Mouse (Mus musculus): Measurements from ENCODE around the gene Vcl.

GRCm38 (mm10) chr14:21053151-21053550 lies 124.0 kb downstream of the Vcl start:
- TF ChIP-seq CTCF (conservative IDR thresholded peaks at IDR 0.05; ENCODE audit: insufficient read depth, insufficient read length, low read depth, low read length): no peak
- TF ChIP-seq POLR2A (IDR thresholded peaks at IDR 0.05; ENCODE audit: low read depth, low read length): no peak

All from kidney, adult 2 months (tissue).